Mouse (Mus musculus) kidney, embryonic 14.5 days (tissue): Measurements from ENCODE around the gene Pou6f1. TPM values are rescaled to one million over a fixed set of nuclear protein-coding genes. Genes with fewer than 3 reads are reported as not detected.

Experiments
- ATAC-seq: fragments of 200-750 bp; cut with Nextera tagmentation; 2 replicates; pipeline ENCODE4 v1.8.0; 2017; ENCODE audit warnings: moderate number of reproducible peaks, mild to moderate bottlenecking, moderate TSS enrichment, moderate library complexity; ENCODE audit not compliant: low FRiP score, low TSS enrichment
- H3K27ac ChIP-seq: fragments of 300-500 bp; sonication (generic); 2 replicates; pipeline ENCODE4 v1.5.1; 2014; ENCODE audit warnings: low read depth, mild to moderate bottlenecking, low read length, moderate library complexity, mixed read lengths
- H3K27me3 ChIP-seq: fragments of 300-500 bp; sonication (generic); 2 replicates; pipeline ENCODE4 v1.6.1; 2014; ENCODE audit warnings: mild to moderate bottlenecking, low read length; ENCODE audit not compliant: control insufficient read depth, insufficient read depth
- H3K36me3 ChIP-seq: fragments of 300-500 bp; sonication (generic); 2 replicates; pipeline ENCODE4 v1.6.1; 2014; ENCODE audit warnings: low read length, mixed read lengths; ENCODE audit not compliant: control insufficient read depth, insufficient read depth
- H3K4me1 ChIP-seq: fragments of 300-500 bp; sonication (generic); 2 replicates; pipeline ENCODE4 v1.6.1; 2014; ENCODE audit warnings: low read length, mixed read lengths; ENCODE audit not compliant: control insufficient read depth, insufficient read depth
- H3K4me2 ChIP-seq: fragments of 300-500 bp; sonication (generic); replicated peaks from 2 replicates; pipeline ENCODE4 v1.6.1; 2014; ENCODE audit warnings: low read depth, mild to moderate bottlenecking, low read length
- H3K4me3 ChIP-seq: fragments of 300-500 bp; sonication (generic); 2 replicates; pipeline ENCODE4 v1.5.1; 2014; ENCODE audit warnings: mild to moderate bottlenecking, low read length
- H3K9ac ChIP-seq: fragments of 300-500 bp; sonication (generic); 2 replicates; pipeline ENCODE4 v1.6.1; 2014; ENCODE audit warnings: low read depth, mild to moderate bottlenecking, low read length, moderate library complexity
- H3K9me3 ChIP-seq: fragments of 300-500 bp; sonication (generic); 2 replicates; pipeline ENCODE4 v1.6.1; 2016; ENCODE audit warnings: low read length; ENCODE audit not compliant: control insufficient read depth
- WGBS: fragments of 180-500 bp; shearing (Covaris S2); extraction: QIAGEN DNeasy Blood & Tissue Kit; methylation state at CpG from one replicate; pipeline ENCODE4 v1.1.7; 2014; 5-methylcytosine and 5-hydroxymethylcytosine counted together
- microRNA-seq: library from miRNA; unstranded; fragments of <30 nt; microRNA quantifications from one replicate; pipeline ENCODE4, GENCODE M21; 2016
- polyA plus RNA-seq: library from polyadenylated mRNA; unstranded; fragments of >200 nt; fragmentation: Nextera tagmentation; extraction: Ambion mirVana; gene quantifications from 2 replicates; pipeline ENCODE4 v1.2.1, GENCODE M21; 2014

The Pou6f1 gene
- polyA plus RNA-seq, 1 experiment from 2014 or later: 14.6 TPM

GRCm38 (mm10) chr15:100537913-100538312 lies 61.9 kb downstream of the Pou6f1 start:
- Histone ChIP-seq H3K27me3 (no peaks in the 10 kb centered on the region), H3K9me3 (peaks cover 3% of the 10 kb centered on the region; the same call in 1 of the 2 replicates), H3K36me3 (peaks cover 17% of the 10 kb centered on the region; the same call in 1 of the 2 replicates), H3K9ac (no peak overlapping the region), H3K4me2 (no peak overlapping the region), H3K4me3 (no peak overlapping the region), H3K27ac (no peak overlapping the region), H3K4me1 (no peaks in the 10 kb centered on the region)
- no peak for ATAC-seq
- WGBS: 85% methylated on average over 6 of the region's 6 CpGs

- 68% methylated on average over 5 of the region's 5 CpGs for WGBS
- ATAC-seq: no peak
- H3K4me1 ChIP-seq: no peaks in the 10 kb centered on the region
- H3K9me3 ChIP-seq: no peaks in the 10 kb centered on the region
- H3K27me3 ChIP-seq: no peaks in the 10 kb centered on the region
- no peak overlapping the region for H3K27ac ChIP-seq
- peaks cover 18% of the 10 kb centered on the region; the same call in 1 of the 2 replicates for H3K36me3 ChIP-seq
- no peak overlapping the region for H3K9ac ChIP-seq
- no peak overlapping the region for H3K4me2 ChIP-seq
- no peak overlapping the region for H3K4me3 ChIP-seq
These were observed 71.9 kb downstream of the Pou6f1 start for GRCm38 (mm10) chr15:100527900-100528299.

GRCm38 (mm10) chr15:100525405-100525804 lies 74.4 kb downstream of the Pou6f1 start:
- ATAC-seq: no peak
- H3K4me1 ChIP-seq: no peaks in the 10 kb centered on the region
- no peak overlapping the region for H3K27ac ChIP-seq
- H3K4me2 ChIP-seq: no peak overlapping the region
- peaks cover 31% of the 10 kb centered on the region for H3K36me3 ChIP-seq
- H3K9ac ChIP-seq: no peak overlapping the region
- 97% methylated on average over 14 of the region's 14 CpGs for WGBS
- no peak overlapping the region for H3K4me3 ChIP-seq
- no peaks in the 10 kb centered on the region for H3K27me3 ChIP-seq
- no peaks in the 10 kb centered on the region for H3K9me3 ChIP-seq

Small RNA genes within 50 kb of the gene (microRNA-seq; reads per million reads assigned to microRNA genes)
- gene Mir6961: not detected

Other genes with a start within 250 kb of the Pou6f1 start
- 0.27 and 0.87 TPM in 2 replicates for gene Methig1, start 246.8 kb downstream of the Pou6f1 start, polyA plus RNA-seq
- gene Mettl7a2, start 246.8 kb downstream of the Pou6f1 start, polyA plus RNA-seq: not detected in 2 replicates
- gene Higd1c, start 235.4 kb downstream of the Pou6f1 start, polyA plus RNA-seq: 0.77 TPM in 1 of 2 replicates, not detected in the other
- 0.14 TPM in 1 of 2 replicates, not detected in the other for gene Gm5475, start 177.8 kb downstream of the Pou6f1 start, polyA plus RNA-seq
- gene Slc11a2, start 174.9 kb downstream of the Pou6f1 start, polyA plus RNA-seq: 16.4 and 22.6 TPM in 2 replicates
- gene Letmd1, start 131.0 kb downstream of the Pou6f1 start, polyA plus RNA-seq: 19.2 and 25.4 TPM in 2 replicates
- gene Csrnp2, start 104.5 kb downstream of the Pou6f1 start, polyA plus RNA-seq: 14.5 and 18.6 TPM in 2 replicates
- 17.7 and 32.9 TPM in 2 replicates for gene Tfcp2, start 48.0 kb downstream of the Pou6f1 start, polyA plus RNA-seq
- 236 and 274 TPM in 2 replicates for gene Dazap2, start 15.4 kb upstream of the Pou6f1 start, polyA plus RNA-seq
- gene Smagp, start 37.0 kb upstream of the Pou6f1 start, polyA plus RNA-seq: 26.4 and 28.4 TPM in 2 replicates
- 2.1 and 2.4 TPM in 2 replicates for gene Bin2, start 69.6 kb upstream of the Pou6f1 start, polyA plus RNA-seq
- gene Cela1, start 87.9 kb upstream of the Pou6f1 start, polyA plus RNA-seq: 9.4 and 9.9 TPM in 2 replicates
- 0.16 and 0.17 TPM in 2 replicates for gene Galnt6, start 129.4 kb upstream of the Pou6f1 start, polyA plus RNA-seq
- gene Slc4a8, start 161.8 kb upstream of the Pou6f1 start, polyA plus RNA-seq: 7.6 and 8.5 TPM in 2 replicates